Mouse (Mus musculus): ENCODE measurements around the gene Tgfb1.

Gene Tgfb1

DNA sequence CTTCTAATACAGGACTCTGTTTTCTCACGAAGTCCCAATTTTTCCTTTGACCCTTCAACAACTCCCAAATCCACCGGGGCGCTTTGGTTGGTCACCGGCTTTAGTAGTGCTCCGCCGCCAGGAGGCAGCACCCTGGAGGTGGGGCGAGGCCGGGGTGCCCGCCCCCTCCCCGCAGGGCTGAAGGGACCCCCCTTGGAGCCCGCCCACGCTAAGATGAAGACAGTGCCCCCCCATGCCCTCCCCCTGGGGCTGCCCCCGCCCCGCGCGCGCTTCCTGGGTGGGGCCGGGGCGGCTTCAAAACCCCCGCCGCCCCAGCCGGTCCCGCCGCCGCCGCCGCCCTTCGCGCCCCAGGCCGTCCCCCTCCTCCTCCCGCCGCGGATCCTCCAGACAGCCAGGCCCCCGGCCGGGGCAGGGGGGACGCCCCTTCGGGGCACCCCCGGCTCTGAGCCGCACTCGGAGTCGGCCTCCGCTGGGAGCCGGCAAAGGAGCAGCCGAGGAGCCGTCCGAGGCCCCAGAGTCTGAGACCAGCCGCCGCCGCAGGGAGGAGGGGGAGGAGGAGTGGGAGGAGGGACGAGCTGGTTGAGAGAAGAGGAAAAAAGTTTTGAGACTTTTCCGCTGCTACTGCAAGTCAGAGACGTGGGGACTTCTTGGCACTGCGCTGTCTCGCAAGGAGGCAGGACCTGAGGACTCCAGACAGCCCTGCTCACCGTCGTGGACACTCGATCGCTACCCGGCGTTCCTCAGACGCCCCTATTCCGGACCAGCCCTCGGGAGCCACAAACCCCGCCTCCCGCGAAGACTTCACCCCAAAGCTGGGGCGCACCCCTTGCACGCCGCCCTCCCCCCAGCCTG is at the start of gene Tgfb1:
TSS of gene Tgfb1 (plus strand) at position 323 of the 852 bp plus-strand sequence.
- peak; percentile 76 for DNase-seq (ENCODE audit: low spot score)

GRCm38 (mm10) chr7:25637099-25637498 is 49.7 kb upstream of the Tgfb1 start:
- no peak for DNase-seq (ENCODE audit: low spot score)

GRCm38 (mm10) chr7:25639754-25640153 is 47.0 kb upstream of the Tgfb1 start:
- no peak for DNase-seq (ENCODE audit: low spot score)

DNA sequence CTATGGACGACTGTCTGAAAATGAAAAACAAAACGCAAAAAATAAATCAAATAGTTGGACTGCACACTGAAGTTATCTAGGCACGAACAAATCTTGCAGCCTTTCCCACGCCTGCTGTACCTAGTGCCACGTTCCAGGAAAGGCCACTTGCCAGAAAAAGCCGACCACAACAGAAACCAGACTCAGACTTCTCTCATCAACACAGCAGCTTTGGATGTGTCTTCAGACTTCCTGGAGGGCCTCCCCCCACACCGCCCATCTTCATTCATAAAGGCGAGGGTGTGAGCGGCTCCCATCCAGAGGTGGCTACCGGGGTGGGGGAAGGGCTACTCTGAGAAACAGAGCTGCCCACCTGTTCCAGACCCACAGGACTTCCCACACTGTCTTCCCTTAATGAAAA is 42.7 kb upstream of the Tgfb1 start:
- DNase-seq (ENCODE audit: low spot score), result no peak

GRCm38 (mm10) chr7:25644631-25645030 is 42.2 kb upstream of the Tgfb1 start:
- DNase-seq (ENCODE audit: low spot score), result no peak

DNA sequence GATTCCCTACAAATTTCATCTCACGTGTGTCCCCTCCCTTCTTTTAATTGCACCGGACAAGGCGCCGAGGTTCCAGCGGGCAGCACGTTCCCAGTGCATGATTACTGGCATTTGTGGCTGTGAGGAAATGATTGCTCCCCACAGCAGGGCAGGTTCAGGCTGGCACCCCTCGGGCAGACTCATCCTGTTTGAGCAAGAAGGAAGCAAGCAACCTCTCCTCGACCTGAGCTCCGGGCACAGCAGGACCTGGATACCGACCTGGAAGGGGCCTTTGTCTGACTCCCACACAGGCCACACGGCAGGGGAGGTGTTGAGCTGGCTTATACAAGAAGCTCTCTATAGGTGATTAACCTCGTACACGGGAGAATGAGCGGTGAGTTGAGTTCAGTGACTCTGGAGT is 41.7 kb upstream of the Tgfb1 start:
- no peak for DNase-seq (ENCODE audit: low spot score)

DNA sequence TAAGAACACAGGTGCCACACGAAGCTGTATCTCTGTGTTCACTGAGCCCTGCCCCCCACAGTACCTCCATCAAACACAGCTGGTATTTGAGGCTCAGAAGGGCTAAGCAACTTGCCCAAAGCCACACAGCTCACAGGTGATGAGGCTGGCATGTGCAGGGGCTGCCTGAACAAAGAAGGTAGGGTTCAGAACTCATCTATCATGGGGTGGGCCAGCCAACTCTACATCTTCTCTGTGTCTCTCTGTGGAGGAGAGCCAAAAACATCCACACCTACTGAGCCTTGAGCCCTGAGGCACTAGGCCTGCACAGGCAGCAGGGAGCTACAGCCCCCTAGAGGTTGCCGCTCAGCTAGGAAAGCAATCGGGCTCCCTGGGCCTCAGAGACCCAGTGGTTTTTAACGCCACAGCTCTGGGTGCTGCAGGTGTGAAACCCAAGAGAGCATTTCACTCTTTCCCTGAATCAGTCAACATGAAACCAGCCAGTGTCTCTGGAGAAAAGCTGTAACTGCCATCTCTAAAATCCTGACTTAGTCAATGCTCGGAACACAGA is 39.2 kb upstream of the Tgfb1 start:
- DNase-seq (ENCODE audit: low spot score), result no peak

GRCm38 (mm10) chr7:25649839-25650238 is 37.0 kb upstream of the Tgfb1 start:
- no peak for DNase-seq (ENCODE audit: low spot score)

DNA sequence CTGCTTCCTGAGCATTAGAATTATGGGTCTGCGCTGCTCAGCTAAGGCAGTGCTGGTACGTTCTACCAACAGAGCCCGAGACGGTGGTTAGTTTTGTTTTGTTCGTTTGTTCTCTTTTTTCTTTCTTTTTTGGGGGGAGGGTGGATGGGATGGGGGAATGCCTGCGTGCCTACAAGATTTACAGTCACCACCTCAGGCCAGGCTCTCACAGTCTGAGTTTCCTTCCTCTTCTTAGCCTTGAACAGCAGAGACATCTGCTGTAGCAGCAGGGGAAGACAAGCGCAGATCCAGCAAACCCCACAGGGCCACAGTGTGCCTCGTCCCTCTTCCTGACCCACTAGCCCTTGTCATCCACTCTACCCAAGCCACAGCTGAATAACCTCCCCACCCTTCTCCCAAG is 35.5 kb upstream of the Tgfb1 start:
- no peak for DNase-seq (ENCODE audit: low spot score)

DNA sequence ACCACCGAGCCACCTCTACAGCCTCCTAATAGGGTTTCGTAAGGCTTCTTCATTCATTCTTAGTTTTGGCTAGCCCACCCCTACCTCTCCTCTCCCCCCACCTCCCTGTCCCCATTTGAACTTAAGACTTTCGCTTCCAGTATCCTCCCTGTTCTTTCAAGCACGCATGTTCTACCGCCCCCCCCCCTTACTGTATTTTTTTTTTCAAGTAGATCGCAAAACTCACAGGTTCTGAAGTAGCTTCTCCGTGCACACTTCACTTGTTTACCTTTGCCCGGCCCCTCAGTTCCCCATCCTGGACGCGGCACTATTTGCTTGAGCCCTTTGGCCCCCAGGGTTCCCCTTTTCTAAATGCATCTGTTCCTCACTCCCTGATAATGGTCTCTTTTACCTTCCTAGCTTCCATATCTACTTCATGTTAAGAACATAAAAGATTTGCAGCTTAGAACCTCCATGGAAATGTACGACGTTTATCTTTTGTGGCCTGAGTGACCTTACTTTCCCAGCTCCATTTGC is 34.5 kb upstream of the Tgfb1 start:
- no peak for DNase-seq (ENCODE audit: low spot score)

- DNase-seq (ENCODE audit: low spot score), result no peak
Observed at GRCm38 (mm10) chr7:25655601-25656428, 31.0 kb upstream of the Tgfb1 start.

DNA sequence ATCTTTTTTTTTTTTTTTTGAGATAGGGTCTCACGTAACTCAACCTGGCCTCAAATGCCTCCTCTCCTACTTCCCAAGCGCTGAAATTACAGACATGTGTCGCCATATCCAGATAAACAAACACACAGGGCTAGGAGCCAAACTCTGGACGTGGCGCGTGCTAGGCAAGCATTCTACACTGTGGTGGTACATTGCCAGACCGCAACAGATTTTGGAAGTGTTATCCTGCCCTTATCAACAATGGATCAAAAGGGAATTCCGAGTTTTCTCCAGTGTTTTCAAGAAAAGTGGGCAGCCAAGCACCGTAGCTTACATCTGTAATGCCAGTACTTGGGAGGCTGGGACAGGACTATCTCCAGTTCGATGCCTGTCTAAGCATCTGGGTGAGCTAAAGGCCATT is 29.0 kb upstream of the Tgfb1 start:
- no peak for DNase-seq (ENCODE audit: low spot score)

GRCm38 (mm10) chr7:25658657-25659472 is 27.9 kb upstream of the Tgfb1 start, which contains the start of the genes Bckdha and Exosc5:
Gene Bckdha (minus strand): TSS chr7:25658981.
Gene Exosc5 (plus strand): TSS chr7:25659164.
- DNase-seq (ENCODE audit: low spot score), result peak; percentile 100

GRCm38 (mm10) chr7:25666381-25666780 is 20.4 kb upstream of the Tgfb1 start:
- no peak for DNase-seq (ENCODE audit: low spot score)

DNA sequence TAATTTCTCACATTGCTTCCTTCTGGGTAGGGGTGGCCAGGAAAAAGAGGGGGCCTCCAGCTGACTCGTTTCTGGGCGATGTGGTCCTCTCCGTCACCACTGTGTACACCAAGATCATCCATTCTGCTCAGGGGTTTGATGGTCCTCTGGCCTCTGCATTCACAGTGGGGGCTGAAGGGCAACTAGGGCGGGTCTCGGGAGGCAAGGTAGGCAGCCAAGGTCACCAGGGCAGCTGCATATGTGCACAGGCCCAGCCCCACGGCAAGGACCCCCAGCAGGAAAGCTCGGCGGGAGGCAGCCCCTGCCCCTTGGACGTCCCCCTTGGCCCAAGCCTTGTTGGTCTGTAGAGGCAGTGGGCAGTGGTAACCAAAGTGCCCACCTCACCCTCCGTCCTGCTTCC is 17.6 kb upstream of the Tgfb1 start:
- no peak for DNase-seq (ENCODE audit: low spot score)

DNA sequence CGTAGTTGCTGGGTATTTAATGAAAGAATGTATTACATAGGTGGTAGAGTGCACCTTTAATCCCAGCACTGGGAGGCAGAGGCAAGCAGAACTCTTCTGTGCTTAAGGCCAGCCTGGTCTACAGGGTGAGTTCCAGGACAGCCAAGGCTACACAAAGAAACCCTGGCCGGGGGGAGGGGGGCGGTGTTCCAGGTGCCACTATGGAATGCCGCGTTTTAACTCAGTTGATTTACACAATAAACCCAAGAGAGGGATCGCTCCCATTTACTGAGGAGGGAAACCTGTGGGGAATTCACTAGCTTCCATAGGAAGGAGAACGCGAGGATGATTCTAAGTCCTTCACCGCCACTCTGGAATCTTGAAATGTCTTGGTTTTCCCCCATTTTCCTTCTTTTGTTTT is 17.2 kb upstream of the Tgfb1 start:
- no peak for DNase-seq (ENCODE audit: low spot score)

- no peak for DNase-seq (ENCODE audit: low spot score)
Observed at GRCm38 (mm10) chr7:25670096-25670495, 16.7 kb upstream of the Tgfb1 start.

GRCm38 (mm10) chr7:25671686-25672085 is 15.1 kb upstream of the Tgfb1 start:
- no peak for DNase-seq (ENCODE audit: low spot score)

DNA sequence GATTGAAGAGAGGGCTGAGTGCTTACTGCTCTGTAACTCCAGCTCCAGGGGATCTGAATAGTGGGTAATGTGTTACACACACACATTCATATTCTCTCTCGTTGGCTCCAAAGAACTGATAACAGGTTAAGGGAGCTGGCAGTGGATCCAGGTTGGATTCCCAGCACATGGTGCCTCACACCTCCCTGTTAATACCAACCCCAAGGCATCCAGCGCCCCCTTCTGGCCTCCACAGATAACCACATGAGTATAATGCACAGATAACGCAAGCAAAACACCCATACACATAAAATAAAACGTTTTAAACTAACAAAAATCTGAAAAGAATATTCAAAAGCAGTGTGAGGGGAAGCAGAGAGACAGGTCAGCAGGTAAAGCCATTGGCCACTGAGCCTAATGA is 14.4 kb upstream of the Tgfb1 start:
- no peak for DNase-seq (ENCODE audit: low spot score)

GRCm38 (mm10) chr7:25674297-25674696 is 12.5 kb upstream of the Tgfb1 start:
- no peak for DNase-seq (ENCODE audit: low spot score)

- no peak for DNase-seq (ENCODE audit: low spot score)
Observed at GRCm38 (mm10) chr7:25674719-25675300, 12.0 kb upstream of the Tgfb1 start, which contains the start of gene Tmem91. Gene Tmem91 (minus strand): TSS chr7:25675166.
